Mouse (Mus musculus) adrenal gland, postnatal 25 days (tissue): Measurements from ENCODE around the gene Timmdc1. TPM values are rescaled to one million over a fixed set of nuclear protein-coding genes. Genes with fewer than 3 reads are reported as not detected.

Experiments
- DNase-seq: peaks from one replicate; pipeline ENCODE4 v3.0.0; 2021; ENCODE audit warnings: mixed read lengths
- total RNA-seq: library from RNA; stranded (reverse); gene quantifications from 2 replicates; pipeline ENCODE4 v1.2.3, GENCODE M21; 2021

Gene Timmdc1
- total RNA-seq, 1 experiment from 2014 or later = 44.3 TPM

- no peak for DNase-seq
Observed at GRCm38 (mm10) chr16:38463305-38463704, 59.2 kb downstream of the Timmdc1 start.

- DNase-seq = no peak
Observed at GRCm38 (mm10) chr16:38462161-38462560, 60.3 kb downstream of the Timmdc1 start.

GRCm38 (mm10) chr16:38461749-38462148 is 60.7 kb downstream of the Timmdc1 start:
- DNase-seq = no peak

- DNase-seq = no peak
Observed at GRCm38 (mm10) chr16:38459990-38460389, 62.5 kb downstream of the Timmdc1 start.

- no peak for DNase-seq
Observed at GRCm38 (mm10) chr16:38458600-38459280, 63.7 kb downstream of the Timmdc1 start.

- DNase-seq = no peak
Observed at GRCm38 (mm10) chr16:38456812-38457567, 65.5 kb downstream of the Timmdc1 start.

GRCm38 (mm10) chr16:38455511-38456418 is 66.7 kb downstream of the Timmdc1 start, which contains the start of gene Cd80:
TSS of gene Cd80 (plus strand) at chr16:38455561.
- no peak for DNase-seq

GRCm38 (mm10) chr16:38454533-38455254 is 67.8 kb downstream of the Timmdc1 start:
- DNase-seq = no peak

GRCm38 (mm10) chr16:38453952-38454351 is 68.5 kb downstream of the Timmdc1 start:
- no peak for DNase-seq

- no peak for DNase-seq
Observed at GRCm38 (mm10) chr16:38453203-38453553, 69.3 kb downstream of the Timmdc1 start.

- DNase-seq = peak; percentile 96
Observed at GRCm38 (mm10) chr16:38452442-38453202, 69.8 kb downstream of the Timmdc1 start, which contains the start of gene Adprh. TSS of gene Adprh (minus strand) at chr16:38452703.

GRCm38 (mm10) chr16:38451421-38452205 is 70.8 kb downstream of the Timmdc1 start:
- no peak for DNase-seq

- DNase-seq = no peak
Observed at GRCm38 (mm10) chr16:38450707-38451106, 71.8 kb downstream of the Timmdc1 start.

GRCm38 (mm10) chr16:38448458-38448857 is 74.0 kb downstream of the Timmdc1 start:
- DNase-seq = no peak

Other genes with a start within 250 kb of the Timmdc1 start
- gene Nr1i2, start 227.8 kb downstream of the Timmdc1 start, total RNA-seq = not detected in 2 replicates
- gene Maats1, start 180.5 kb downstream of the Timmdc1 start, total RNA-seq = 0.36 and 0.48 TPM in 2 replicates
- 271 and 273 TPM in 2 replicates for gene Cox17, start 175.7 kb downstream of the Timmdc1 start, total RNA-seq
- not detected in 2 replicates for gene Gm21987, start 175.6 kb downstream of the Timmdc1 start, total RNA-seq
- 1.5 TPM in 2 replicates for gene Popdc2, start 160.5 kb downstream of the Timmdc1 start, total RNA-seq
- 30.8 and 37.4 TPM in 2 replicates for gene Pla1a, start 89.5 kb downstream of the Timmdc1 start, total RNA-seq
- 44.3 and 52.0 TPM in 2 replicates for gene Adprh, start 70.0 kb downstream of the Timmdc1 start, total RNA-seq
- 0.67 TPM in 1 of 2 replicates, not detected in the other for gene Cd80, start 67.1 kb downstream of the Timmdc1 start, total RNA-seq
- 29.6 and 34.0 TPM in 2 replicates for gene Poglut1, start 27.6 kb upstream of the Timmdc1 start, total RNA-seq
- gene Tmem39a, start 36.0 kb upstream of the Timmdc1 start, total RNA-seq = 74.4 and 80.8 TPM in 2 replicates
- 26.1 and 28.4 TPM in 2 replicates for gene Arhgap31, start 190.6 kb upstream of the Timmdc1 start, total RNA-seq
- 7.4 and 12.0 TPM in 2 replicates for gene B4galt4, start 219.6 kb upstream of the Timmdc1 start, total RNA-seq